Mouse (Mus musculus): ENCODE measurements around the gene Mif. TPM values are rescaled to one million over a fixed set of nuclear protein-coding genes. Genes with fewer than 3 reads are reported as not detected.

Mif gene
- polyA plus RNA-seq, 1 experiment from 2014 or later, result 2,356 TPM

- no peak within 1 kb of the TSS for H3K9ac ChIP-seq
- H3K27me3 ChIP-seq (ENCODE audit: insufficient read depth, low read length), result no peaks in the 10 kb centered on the region
- no peak within 1 kb of the TSS for H3K27ac ChIP-seq (ENCODE audit: low read depth)
- H3K4me2 ChIP-seq, result no peak within 1 kb of the TSS
- H3K36me3 ChIP-seq (ENCODE audit: insufficient read depth), result no peaks in the 10 kb centered on the region
- no peak for ATAC-seq (ENCODE audit: insufficient read depth)
- no peak for DNase-seq
- no peak within 1 kb of the TSS for H3K4me3 ChIP-seq (ENCODE audit: low read depth, low read length)
- no peak for TF ChIP-seq CTCF (IDR thresholded peaks at IDR 0.05; ENCODE audit: low read depth)
- WGBS, result 83% methylated on average over 2 of the region's 2 CpGs
- H3K9me3 ChIP-seq (ENCODE audit: low read depth, low read length), result no peaks in the 10 kb centered on the region
- no peaks in the 10 kb centered on the region for H3K4me1 ChIP-seq (ENCODE audit: insufficient read depth)
Measured at GRCm38 (mm10) chr10:75822443-75822842, 37.6 kb downstream of the Mif start, which contains the start of gene Gstt4. Gstt4 (minus strand) TSS chr10:75822543.

GRCm38 (mm10) chr10:75819882-75820281, 40.2 kb downstream of the Mif start:
- ATAC-seq (ENCODE audit: insufficient read depth), result no peak
- H3K9me3 ChIP-seq (ENCODE audit: low read depth, low read length), result no peaks in the 10 kb centered on the region
- H3K27ac ChIP-seq (ENCODE audit: low read depth), result no peak overlapping the region
- TF ChIP-seq CTCF (IDR thresholded peaks at IDR 0.05; ENCODE audit: low read depth), result no peak
- H3K4me2 ChIP-seq, result no peak overlapping the region
- no peak for DNase-seq
- no peaks in the 10 kb centered on the region for H3K4me1 ChIP-seq (ENCODE audit: insufficient read depth)
- no peaks in the 10 kb centered on the region for H3K27me3 ChIP-seq (ENCODE audit: insufficient read depth, low read length)
- no peak overlapping the region for H3K9ac ChIP-seq
- no peak overlapping the region for H3K4me3 ChIP-seq (ENCODE audit: low read depth, low read length)
- H3K36me3 ChIP-seq (ENCODE audit: insufficient read depth), result no peaks in the 10 kb centered on the region
- 81% methylated on average over 5 of the region's 5 CpGs for WGBS

GRCm38 (mm10) chr10:75818641-75819040, 41.4 kb downstream of the Mif start:
- no peaks in the 10 kb centered on the region for H3K27me3 ChIP-seq (ENCODE audit: insufficient read depth, low read length)
- H3K36me3 ChIP-seq (ENCODE audit: insufficient read depth), result no peaks in the 10 kb centered on the region
- ATAC-seq (ENCODE audit: insufficient read depth), result no peak
- no peak overlapping the region for H3K4me3 ChIP-seq (ENCODE audit: low read depth, low read length)
- H3K9me3 ChIP-seq (ENCODE audit: low read depth, low read length), result no peaks in the 10 kb centered on the region
- H3K9ac ChIP-seq, result no peak overlapping the region
- H3K27ac ChIP-seq (ENCODE audit: low read depth), result no peak overlapping the region
- no peak overlapping the region for H3K4me2 ChIP-seq
- H3K4me1 ChIP-seq (ENCODE audit: insufficient read depth), result no peaks in the 10 kb centered on the region
- 56% methylated on average over 10 of the region's 10 CpGs for WGBS
- DNase-seq, result no peak
- TF ChIP-seq CTCF (IDR thresholded peaks at IDR 0.05; ENCODE audit: low read depth), result peak; percentile 18; the same call in 1 of the 2 replicates

Other genes starting within 250 kb of the Mif start
- 5.8 and 5.9 TPM in 2 replicates for gene Susd2, start 216.2 kb downstream of the Mif start, polyA plus RNA-seq (2014; fragmentation: Nextera tagmentation; extraction: Ambion mirVana)
- 41.1 and 50.0 TPM in 2 replicates for gene Cabin1, start 95.9 kb downstream of the Mif start, polyA plus RNA-seq (2014; fragmentation: Nextera tagmentation; extraction: Ambion mirVana)
- 61.6 and 71.6 TPM in 2 replicates for gene Ddt, start 86.8 kb downstream of the Mif start, polyA plus RNA-seq (2014; fragmentation: Nextera tagmentation; extraction: Ambion mirVana)
- not detected in 2 replicates for gene Gm20441, start 79.3 kb downstream of the Mif start, polyA plus RNA-seq (2014; fragmentation: Nextera tagmentation; extraction: Ambion mirVana)
- 18.9 and 19.8 TPM in 2 replicates for gene Gstt3, start 78.8 kb downstream of the Mif start, polyA plus RNA-seq (2014; fragmentation: Nextera tagmentation; extraction: Ambion mirVana)
- gene Gstt1, start 61.7 kb downstream of the Mif start, polyA plus RNA-seq (2014; fragmentation: Nextera tagmentation; extraction: Ambion mirVana), result 23.5 and 24.8 TPM in 2 replicates
- not detected in 2 replicates for gene Gstt4, start 37.7 kb downstream of the Mif start, polyA plus RNA-seq (2014; fragmentation: Nextera tagmentation; extraction: Ambion mirVana)
- gene Gstt2, start 22.8 kb downstream of the Mif start, polyA plus RNA-seq (2014; fragmentation: Nextera tagmentation; extraction: Ambion mirVana), result 28.0 and 29.8 TPM in 2 replicates
- gene Derl3, start 33.2 kb upstream of the Mif start, polyA plus RNA-seq (2014; fragmentation: Nextera tagmentation; extraction: Ambion mirVana), result 1.9 and 2.0 TPM in 2 replicates
- 199 and 219 TPM in 2 replicates for gene Smarcb1, start 61.4 kb upstream of the Mif start, polyA plus RNA-seq (2014; fragmentation: Nextera tagmentation; extraction: Ambion mirVana)
- 24.3 and 35.2 TPM in 2 replicates for gene Chchd10, start 72.9 kb upstream of the Mif start, polyA plus RNA-seq (2014; fragmentation: Nextera tagmentation; extraction: Ambion mirVana)
- 61.8 and 61.9 TPM in 2 replicates for gene Mmp11, start 76.3 kb upstream of the Mif start, polyA plus RNA-seq (2014; fragmentation: Nextera tagmentation; extraction: Ambion mirVana)
- gene Gm867, start 80.4 kb upstream of the Mif start, polyA plus RNA-seq (2014; fragmentation: Nextera tagmentation; extraction: Ambion mirVana), result 0.30 and 0.39 TPM in 2 replicates
- 0.63 and 0.87 TPM in 2 replicates for gene Vpreb3, start 82.8 kb upstream of the Mif start, polyA plus RNA-seq (2014; fragmentation: Nextera tagmentation; extraction: Ambion mirVana)
- 0.14 TPM in 1 of 2 replicates, not detected in the other for gene Gm5134, start 94.3 kb upstream of the Mif start, polyA plus RNA-seq (2014; fragmentation: Nextera tagmentation; extraction: Ambion mirVana)
- gene Zfp280b, start 172.4 kb upstream of the Mif start, polyA plus RNA-seq (2014; fragmentation: Nextera tagmentation; extraction: Ambion mirVana), result 24.9 and 26.2 TPM in 2 replicates

Measured in lung, embryonic 14.5 days (tissue).